Mouse (Mus musculus): Measurements from ENCODE around the gene Lpcat2b.
A peak's percentile ranks its signal among the peaks of the same experiment; 100 is the strongest.
"Not testable (repeated sequence)": the region's sequence is repeated elsewhere in the genome, so short reads cannot be mapped to it uniquely, and the experiment has no call there.

The Lpcat2b gene

GRCm38 (mm10) chr5:107431249-107431648, at the start of gene Lpcat2b:
Gene Lpcat2b, plus strand, starts transcription at chr5:107431549.
- ATAC-seq (ENCODE audit: insufficient number of reproducible peaks, low FRiP score, low TSS enrichment): no peak

GRCm38 (mm10) chr5:107386448-107386847, 44.9 kb upstream of the Lpcat2b start:
- ATAC-seq (ENCODE audit: insufficient number of reproducible peaks, low FRiP score, low TSS enrichment): not testable (repeated sequence)

GRCm38 (mm10) chr5:107387788-107388187, 43.6 kb upstream of the Lpcat2b start:
- ATAC-seq (ENCODE audit: insufficient number of reproducible peaks, low FRiP score, low TSS enrichment): no peak

GRCm38 (mm10) chr5:107389373-107389772, 42.0 kb upstream of the Lpcat2b start:
- no peak for ATAC-seq (ENCODE audit: insufficient number of reproducible peaks, low FRiP score, low TSS enrichment)

- ATAC-seq (ENCODE audit: insufficient number of reproducible peaks, low FRiP score, low TSS enrichment): no peak
Measured at GRCm38 (mm10) chr5:107394437-107394836, 36.9 kb upstream of the Lpcat2b start.

- ATAC-seq (ENCODE audit: insufficient number of reproducible peaks, low FRiP score, low TSS enrichment): no peak
Measured at GRCm38 (mm10) chr5:107402436-107402835, 28.9 kb upstream of the Lpcat2b start, which contains the start of gene Ephx4. Gene Ephx4, plus strand, starts transcription at chr5:107402736.

- ATAC-seq (ENCODE audit: insufficient number of reproducible peaks, low FRiP score, low TSS enrichment): peak; percentile 80
Measured at GRCm38 (mm10) chr5:107403011-107403946, 28.1 kb upstream of the Lpcat2b start.

GRCm38 (mm10) chr5:107403947-107404684, 27.2 kb upstream of the Lpcat2b start:
- peak; percentile 62 for ATAC-seq (ENCODE audit: insufficient number of reproducible peaks, low FRiP score, low TSS enrichment)

- no peak for ATAC-seq (ENCODE audit: insufficient number of reproducible peaks, low FRiP score, low TSS enrichment)
Measured at GRCm38 (mm10) chr5:107405361-107405760, 26.0 kb upstream of the Lpcat2b start.

- no peak for ATAC-seq (ENCODE audit: insufficient number of reproducible peaks, low FRiP score, low TSS enrichment)
Measured at GRCm38 (mm10) chr5:107410305-107410704, 21.0 kb upstream of the Lpcat2b start.

GRCm38 (mm10) chr5:107411326-107411725, 20.0 kb upstream of the Lpcat2b start:
- peak; percentile 70; the same call in 1 of the 2 replicates for ATAC-seq (ENCODE audit: insufficient number of reproducible peaks, low FRiP score, low TSS enrichment)

GRCm38 (mm10) chr5:107412285-107412684, 19.1 kb upstream of the Lpcat2b start:
- no peak for ATAC-seq (ENCODE audit: insufficient number of reproducible peaks, low FRiP score, low TSS enrichment)

- no peak for ATAC-seq (ENCODE audit: insufficient number of reproducible peaks, low FRiP score, low TSS enrichment)
Measured at GRCm38 (mm10) chr5:107415098-107415497, 16.3 kb upstream of the Lpcat2b start.

GRCm38 (mm10) chr5:107421676-107422075, 9.7 kb upstream of the Lpcat2b start:
- ATAC-seq (ENCODE audit: insufficient number of reproducible peaks, low FRiP score, low TSS enrichment): no peak

GRCm38 (mm10) chr5:107434001-107434400, 2.7 kb downstream of the Lpcat2b start:
- ATAC-seq (ENCODE audit: insufficient number of reproducible peaks, low FRiP score, low TSS enrichment): no peak

- ATAC-seq (ENCODE audit: insufficient number of reproducible peaks, low FRiP score, low TSS enrichment): no peak
Measured at GRCm38 (mm10) chr5:107436185-107436584, 4.8 kb downstream of the Lpcat2b start.

- no peak for ATAC-seq (ENCODE audit: insufficient number of reproducible peaks, low FRiP score, low TSS enrichment)
Measured at GRCm38 (mm10) chr5:107436587-107437209, 5.3 kb downstream of the Lpcat2b start.

GRCm38 (mm10) chr5:107437464-107438281, 6.3 kb downstream of the Lpcat2b start, which contains the start of gene Btbd8:
Gene Btbd8, plus strand, starts transcription at chr5:107437997.
- ATAC-seq (ENCODE audit: insufficient number of reproducible peaks, low FRiP score, low TSS enrichment): peak; percentile 85

GRCm38 (mm10) chr5:107438353-107438752, 7.0 kb downstream of the Lpcat2b start:
- ATAC-seq (ENCODE audit: insufficient number of reproducible peaks, low FRiP score, low TSS enrichment): no peak

- no peak for ATAC-seq (ENCODE audit: insufficient number of reproducible peaks, low FRiP score, low TSS enrichment)
Measured at GRCm38 (mm10) chr5:107441881-107442280, 10.5 kb downstream of the Lpcat2b start.

All from cerebellum, adult (tissue).